Mouse (Mus musculus) c-Kit-positive CD71-positive TER-119-positive erythroid progenitor cells, embryonic 14.5 days (primary cell): ENCODE data around the gene Rpn2.

Source experiments
- DNase-seq: peaks from one replicate; pipeline ENCODE4 v3.0.0-alpha.2; 2013; ENCODE audit warnings: low spot score

The Rpn2 gene

GRCm38 (mm10) chr2:157278717-157279415 is at the start of gene Rpn2:
Rpn2 (plus strand) TSS chr2:157279017.
- peak; percentile 93 for DNase-seq

GRCm38 (mm10) chr2:157235946-157236345 is 42.9 kb upstream of the Rpn2 start:
- DNase-seq, result no peak

GRCm38 (mm10) chr2:157245001-157245400 is 33.8 kb upstream of the Rpn2 start:
- DNase-seq, result no peak

DNA sequence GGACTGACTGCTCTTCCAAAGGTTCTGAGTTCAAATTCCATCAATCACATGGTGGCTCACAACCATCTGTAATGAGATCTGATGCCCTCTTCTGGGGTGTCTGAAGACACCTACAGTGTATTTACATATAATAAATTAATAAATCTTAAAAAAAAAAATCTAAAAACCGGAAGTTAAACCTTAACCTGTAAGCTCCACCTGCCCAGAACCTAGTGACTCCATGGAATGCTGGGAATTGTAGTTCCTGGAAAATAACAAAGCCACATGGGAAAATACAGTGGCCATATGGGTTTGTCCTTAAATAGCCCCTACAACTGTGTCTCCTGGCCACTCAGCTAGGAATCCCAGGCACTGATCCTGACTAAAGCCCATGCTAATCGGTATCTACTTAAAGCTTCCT is 33.2 kb upstream of the Rpn2 start:
- no peak for DNase-seq

- DNase-seq, result no peak
These were observed 30.7 kb upstream of the Rpn2 start for GRCm38 (mm10) chr2:157248111-157248510.

DNA sequence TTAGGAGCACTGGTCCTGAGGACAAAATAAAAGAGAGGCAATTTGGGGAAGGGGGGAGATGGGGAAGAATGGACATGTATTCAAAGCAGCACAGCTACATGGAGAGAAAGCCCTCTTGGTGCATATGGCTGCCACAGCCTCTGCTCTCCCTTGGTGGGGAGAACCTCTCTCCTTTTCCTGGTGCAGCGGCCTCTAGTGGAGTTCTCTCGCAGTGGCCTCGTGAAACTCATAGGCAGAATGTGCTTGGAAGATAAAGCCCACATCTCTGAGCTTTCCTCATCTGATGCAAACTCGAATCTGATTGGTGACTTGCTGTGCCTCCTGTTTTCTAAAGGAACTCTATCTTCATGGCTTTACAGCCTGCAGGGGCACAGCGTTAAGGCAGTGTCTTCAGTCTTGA is 19.1 kb upstream of the Rpn2 start:
- peak; percentile 64 for DNase-seq

DNA sequence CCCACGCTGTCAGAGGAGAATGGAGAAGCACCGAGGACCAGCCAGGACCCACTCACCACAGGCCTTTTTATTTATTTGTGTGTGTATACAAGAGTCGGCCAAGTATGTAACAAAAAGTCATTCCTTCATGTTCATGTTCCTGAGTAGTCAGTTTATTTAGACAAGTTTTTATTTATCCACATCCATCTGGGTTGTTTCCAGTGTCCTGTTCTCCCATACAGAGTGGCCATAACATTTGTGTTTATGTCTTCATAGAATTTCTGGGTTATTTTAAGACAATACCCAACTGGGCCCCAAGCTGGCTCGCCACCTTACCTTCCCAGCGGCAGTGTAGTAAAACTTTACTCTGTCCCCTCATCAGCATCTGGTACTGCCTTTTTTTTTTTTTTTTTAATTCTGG is 16.9 kb upstream of the Rpn2 start:
- DNase-seq, result no peak

DNA sequence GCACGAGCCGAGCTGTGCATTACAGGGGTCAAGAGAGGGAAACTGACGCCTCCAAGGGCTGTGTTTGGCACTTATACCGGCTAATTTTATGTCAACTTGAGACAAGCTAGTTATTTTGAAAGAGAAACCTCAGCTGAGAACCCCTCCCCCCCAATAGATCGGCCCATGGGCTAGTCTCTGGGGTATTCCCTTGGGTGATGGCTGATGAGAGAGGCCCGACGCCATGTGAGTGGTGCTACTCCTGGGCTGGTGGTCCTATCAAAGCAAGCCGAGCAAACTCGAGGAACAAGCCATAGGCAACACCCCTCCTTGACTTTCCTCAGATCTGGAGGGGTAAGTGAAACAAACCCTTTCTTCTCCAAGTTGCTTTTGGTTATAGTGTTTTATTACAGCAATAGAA is 16.3 kb upstream of the Rpn2 start:
- DNase-seq, result no peak

DNA sequence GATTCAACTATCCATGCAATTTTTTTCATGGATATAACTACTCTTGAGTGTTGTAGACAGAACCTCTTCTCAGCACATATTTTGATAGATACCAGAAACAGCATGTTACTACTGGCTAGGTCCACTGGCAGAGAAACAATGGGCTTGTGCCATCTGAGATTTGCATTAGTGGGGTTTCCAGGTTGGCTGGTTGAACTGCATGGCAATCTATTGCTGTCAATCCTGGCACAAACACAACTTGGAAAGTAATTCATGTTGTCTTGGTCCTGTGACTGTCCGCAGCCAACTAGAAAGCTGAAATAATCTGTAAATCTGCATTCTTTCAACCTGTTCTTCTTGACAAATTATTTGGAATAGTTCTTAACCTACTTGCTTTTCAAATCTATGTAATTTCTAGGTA is 15.7 kb upstream of the Rpn2 start:
- no peak for DNase-seq

DNA sequence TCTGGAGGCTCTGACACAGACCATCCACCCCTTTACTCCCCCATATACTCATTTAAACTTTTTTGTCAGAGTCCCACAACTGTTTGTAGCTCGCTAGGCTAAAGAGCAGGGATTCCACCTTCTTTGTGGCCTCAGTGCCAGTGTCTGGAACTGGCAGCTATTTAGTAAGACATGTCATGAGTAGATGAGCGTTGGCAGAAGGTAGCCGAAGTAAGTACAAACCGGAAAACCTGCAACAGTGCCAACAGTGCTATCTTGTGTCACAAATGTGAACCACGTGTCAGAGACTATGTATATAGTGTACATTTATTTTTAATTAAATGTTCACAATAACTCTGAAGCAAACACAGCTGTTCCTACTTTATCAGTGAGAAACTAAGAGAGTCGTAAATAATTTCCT is 15.0 kb upstream of the Rpn2 start:
- DNase-seq, result no peak

- DNase-seq, result peak; percentile 53
These were observed 591 bp downstream of the Rpn2 start, which contains the start of gene Mroh8 for GRCm38 (mm10) chr2:157279416-157279800. Mroh8 (minus strand) TSS chr2:157279549.

DNA sequence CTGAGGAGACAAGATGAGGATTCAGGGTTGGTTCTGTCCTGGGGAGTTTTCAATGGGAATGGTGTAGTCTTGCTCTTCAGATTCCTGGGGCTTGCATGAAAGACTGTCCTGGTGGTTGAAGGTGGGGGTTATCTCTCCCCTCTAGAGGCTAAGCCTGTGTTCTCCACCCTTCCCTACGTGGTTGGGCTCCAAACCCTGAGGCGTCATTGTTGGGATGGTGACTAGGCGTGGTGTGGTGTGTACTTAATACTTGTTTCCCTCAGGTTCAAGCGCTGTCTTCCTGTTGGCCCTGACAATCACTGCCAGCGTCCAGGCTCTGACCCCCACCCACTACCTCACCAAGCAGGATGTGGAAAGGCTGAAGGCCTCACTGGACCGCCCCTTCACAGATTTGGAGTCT is 4.5 kb downstream of the Rpn2 start:
- DNase-seq, result no peak

GRCm38 (mm10) chr2:157287542-157287941 is 8.7 kb downstream of the Rpn2 start:
- peak; percentile 53 for DNase-seq

DNA sequence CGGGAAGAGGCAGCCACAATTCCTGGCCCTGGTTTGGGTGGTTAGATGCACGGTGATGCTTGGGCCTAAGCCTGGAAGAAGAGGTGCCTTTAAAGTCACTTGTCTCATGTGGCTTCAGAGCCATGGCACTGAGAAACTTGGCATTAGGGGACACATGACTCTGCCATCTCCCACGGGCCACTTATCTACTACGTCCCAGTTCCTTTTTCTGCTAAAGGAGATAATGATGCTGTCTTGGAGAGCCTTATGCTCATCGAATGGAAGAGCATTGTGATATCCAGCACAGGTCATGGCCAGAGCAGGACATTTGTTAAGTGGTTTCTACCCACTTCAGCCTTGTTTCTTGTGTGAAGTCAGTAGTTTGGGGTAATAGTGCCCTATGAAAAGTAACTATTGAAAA is 10.2 kb downstream of the Rpn2 start:
- peak; percentile 36 for DNase-seq

- peak; percentile 49 for DNase-seq
These were observed 13.3 kb downstream of the Rpn2 start for GRCm38 (mm10) chr2:157292093-157292492.

- no peak for DNase-seq
These were observed 17.4 kb downstream of the Rpn2 start for GRCm38 (mm10) chr2:157296105-157296689.

DNA sequence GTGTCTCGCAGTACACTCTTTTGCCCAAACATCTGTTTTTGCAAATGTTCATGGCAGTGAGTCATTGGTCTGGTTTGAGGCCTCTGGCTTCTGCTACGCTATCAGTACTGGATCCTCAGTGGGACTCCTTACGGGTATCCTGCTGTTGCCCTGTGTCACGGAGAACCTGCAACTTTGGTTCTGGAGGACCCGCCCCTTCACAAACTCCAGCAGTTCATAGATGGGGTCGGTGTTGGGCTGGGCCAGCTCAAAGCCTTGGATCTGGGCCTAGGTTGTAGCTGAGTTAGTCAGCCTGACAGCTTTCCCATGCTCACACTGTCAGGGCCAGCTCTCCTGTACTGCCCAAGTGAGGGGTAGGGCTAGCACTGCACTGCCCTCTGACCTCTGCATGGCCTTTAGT is 21.2 kb downstream of the Rpn2 start:
- DNase-seq, result no peak

- no peak for DNase-seq
These were observed 24.3 kb downstream of the Rpn2 start for GRCm38 (mm10) chr2:157303096-157303495.

DNA sequence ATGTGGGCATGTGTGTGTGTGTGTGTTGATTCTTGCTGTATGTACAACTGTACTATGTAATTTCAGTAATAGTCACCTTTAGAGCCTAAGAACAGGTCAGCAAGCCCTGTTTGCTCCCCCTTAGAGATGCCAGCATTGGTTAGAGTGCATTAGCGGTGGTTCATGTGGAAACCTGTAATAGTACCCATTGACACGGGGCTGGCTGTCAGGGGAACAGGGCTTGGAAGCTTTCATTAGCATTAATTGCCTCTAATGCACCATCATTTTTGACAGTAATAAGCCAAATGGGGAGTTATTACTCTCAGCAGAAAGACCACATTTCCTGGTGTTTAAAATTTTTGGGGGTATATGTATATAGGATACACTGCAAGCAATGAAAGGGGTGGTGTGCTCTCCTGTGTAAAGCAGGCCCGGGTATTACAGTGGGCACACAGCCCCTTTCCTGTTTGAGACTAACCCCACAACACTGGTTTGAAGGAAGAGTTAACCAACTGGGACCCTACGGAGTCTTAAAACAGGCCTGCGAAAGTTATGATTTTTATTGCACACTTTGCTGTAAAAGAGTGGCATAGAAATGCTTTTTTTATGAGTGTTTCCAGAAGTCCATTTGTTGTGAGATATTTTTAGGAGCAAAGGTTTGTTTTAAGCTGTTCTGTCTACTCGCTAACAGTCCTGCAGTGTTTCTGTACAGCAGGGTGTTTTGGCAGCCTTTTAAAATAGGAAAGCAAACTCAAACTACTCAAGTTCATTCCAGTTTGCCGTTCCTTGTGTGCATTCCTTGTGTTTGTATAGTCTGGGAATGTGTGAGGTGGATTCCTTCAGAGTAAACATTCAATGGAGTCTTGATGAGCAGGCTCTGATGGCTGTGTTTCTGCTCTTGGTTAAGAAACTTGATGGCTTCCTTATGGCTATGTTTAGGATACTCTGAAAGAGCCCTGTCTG is 27.5 kb downstream of the Rpn2 start:
- DNase-seq, result no peak

DNA sequence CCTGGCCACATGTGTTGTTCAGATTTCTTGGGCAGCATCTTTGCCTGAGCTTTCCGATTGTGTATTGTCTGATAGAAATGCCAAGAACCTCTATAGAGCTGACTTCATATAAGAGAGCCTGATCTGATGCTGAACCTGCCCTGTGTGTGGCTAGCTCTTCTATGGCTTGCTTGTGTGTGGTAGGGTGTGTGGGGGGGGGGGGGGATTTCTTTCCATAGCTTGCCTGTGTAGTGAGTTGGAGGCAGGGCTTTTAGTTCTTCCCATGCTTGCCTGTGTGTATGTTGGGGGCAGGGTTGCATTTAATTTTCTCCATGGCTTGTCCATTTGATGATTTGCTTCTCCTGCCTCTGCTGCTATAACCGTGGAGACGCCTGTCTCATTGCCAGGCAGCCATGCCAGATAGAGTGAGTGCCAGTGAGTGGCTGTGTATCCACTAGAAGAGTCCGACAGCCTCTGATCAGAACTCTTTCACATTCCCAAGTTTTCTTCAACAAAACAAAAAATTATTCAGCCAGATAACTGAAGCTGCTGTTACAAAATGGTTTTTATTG is 29.0 kb downstream of the Rpn2 start:
- DNase-seq, result no peak

- no peak for DNase-seq
These were observed 29.6 kb downstream of the Rpn2 start for GRCm38 (mm10) chr2:157308273-157308917.

- no peak for DNase-seq
These were observed 30.8 kb downstream of the Rpn2 start for GRCm38 (mm10) chr2:157309611-157310010.
